Mouse (Mus musculus) ES-E14 (cell line): ENCODE measurements around the gene Gprasp1.

Source experiments
- CHD2 ChIP-seq: IDR thresholded peaks from 2 replicates; pipeline ENCODE4 v1.6.1; 2014; ENCODE audit warnings: mild to moderate bottlenecking, low read depth, low read length, inconsistent platforms
- MAFK ChIP-seq: IDR thresholded peaks from 2 replicates; pipeline ENCODE4 v1.6.1; 2014; ENCODE audit warnings: mild to moderate bottlenecking, low read depth, low read length, inconsistent platforms; ENCODE audit not compliant: insufficient read depth
- ZC3H11A ChIP-seq: IDR thresholded peaks from 2 replicates; pipeline ENCODE4 v1.6.1; 2012; ENCODE audit warnings: low read depth, mild to moderate bottlenecking, inconsistent platforms, low read length, borderline replicate concordance
- ZNF384 ChIP-seq: IDR thresholded peaks from 2 replicates; pipeline ENCODE4 v1.6.1; 2012; ENCODE audit warnings: low read depth, low read length, inconsistent platforms

GRCm38 (mm10) chrX:135752832-135753231 is 10.3 kb downstream of the Gprasp1 start:
- TF ChIP-seq ZC3H11A (no peak), ZNF384 (no peak), MAFK (no peak), CHD2 (no peak)
